Mouse (Mus musculus): ENCODE results near the gene Oxsm.

- TF ChIP-seq CTCF (conservative IDR thresholded peaks at IDR 0.05; ENCODE audit: insufficient read depth, insufficient read length, low read depth, low read length) (no peak), POLR2A (IDR thresholded peaks at IDR 0.05; ENCODE audit: low read depth, low read length) (no peak)
Measured at GRCm38 (mm10) chr14:16246340-16246912, 3.2 kb downstream of the Oxsm start.
